Mouse (Mus musculus) kidney, embryonic 16.5 days (tissue): ENCODE measurements around the gene Hp1bp3. TPM values are rescaled to one million over a fixed set of nuclear protein-coding genes. Genes with fewer than 3 reads are reported as not detected.

ENCODE experiments used
- ATAC-seq: fragments of 200-750 bp; cut with Nextera tagmentation; 2 replicates; pipeline ENCODE4 v1.8.0; 2017; ENCODE audit warnings: moderate TSS enrichment; ENCODE audit not compliant: low FRiP score, low TSS enrichment
- H3K27ac ChIP-seq: fragments of 300-500 bp; sonication (generic); 2 replicates; pipeline ENCODE4 v1.5.1; 2014; ENCODE audit warnings: low read length
- H3K27me3 ChIP-seq: fragments of 300-500 bp; sonication (generic); 2 replicates; pipeline ENCODE4 v1.6.1; 2014; ENCODE audit warnings: low read length, control low read depth, mixed read lengths; ENCODE audit not compliant: insufficient read depth
- H3K36me3 ChIP-seq: fragments of 300-500 bp; sonication (generic); 2 replicates; pipeline ENCODE4 v1.6.1; 2014; ENCODE audit warnings: low read length, control low read depth, mixed read lengths; ENCODE audit not compliant: insufficient read depth
- H3K4me1 ChIP-seq: fragments of 300-500 bp; sonication (generic); 2 replicates; pipeline ENCODE4 v1.6.1; 2014; ENCODE audit warnings: low read length, control low read depth, mixed read lengths; ENCODE audit not compliant: insufficient read depth
- H3K4me2 ChIP-seq: fragments of 300-500 bp; sonication (generic); replicated peaks from 2 replicates; pipeline ENCODE4 v1.6.1; 2014; ENCODE audit warnings: low read depth, low read length
- H3K4me3 ChIP-seq: fragments of 300-500 bp; sonication (generic); 2 replicates; pipeline ENCODE4 v1.5.1; 2014; ENCODE audit warnings: mild to moderate bottlenecking, low read length
- H3K9ac ChIP-seq: fragments of 300-500 bp; sonication (generic); replicated peaks from 2 replicates; pipeline ENCODE4 v1.6.1; 2014; ENCODE audit warnings: low read length
- H3K9me3 ChIP-seq: fragments of 300-500 bp; sonication (generic); 2 replicates; pipeline ENCODE4 v1.6.1; 2016; ENCODE audit warnings: low read length, control low read depth
- WGBS: fragments of 180-500 bp; shearing (Covaris S2); extraction: QIAGEN DNeasy Blood & Tissue Kit; methylation state at CpG from one replicate; pipeline ENCODE4 v1.1.7; 2014; 5-methylcytosine and 5-hydroxymethylcytosine counted together
- polyA plus RNA-seq: library from polyadenylated mRNA; unstranded; fragments of >200 nt; fragmentation: Nextera tagmentation; extraction: Ambion mirVana; gene quantifications from 2 replicates; pipeline ENCODE4 v1.2.1, GENCODE M21; 2015

Gene Hp1bp3
- polyA plus RNA-seq, 1 experiment from 2014 or later: 155 TPM

- no peak for ATAC-seq
- Histone ChIP-seq H3K4me1 (peaks cover 36% of the 10 kb centered on the region), H3K9me3 (no peaks in the 10 kb centered on the region), H3K36me3 (peaks cover 33% of the 10 kb centered on the region), H3K4me2 (no peak overlapping the region), H3K4me3 (no peak overlapping the region), H3K27me3 (no peaks in the 10 kb centered on the region), H3K9ac (peak overlapping the region; percentile 35; the same call in 1 of the 2 replicates), H3K27ac (no peak overlapping the region)
- WGBS: 88% methylated on average over 5 of the region's 5 CpGs
These were observed 3.2 kb downstream of the Hp1bp3 start for GRCm38 (mm10) chr4:138219331-138219730.

GRCm38 (mm10) chr4:138220761-138221160, 4.7 kb downstream of the Hp1bp3 start:
- Histone ChIP-seq H3K4me1 (peaks cover 32% of the 10 kb centered on the region), H3K27me3 (no peaks in the 10 kb centered on the region), H3K4me3 (no peak overlapping the region), H3K9me3 (no peaks in the 10 kb centered on the region), H3K36me3 (peaks cover 42% of the 10 kb centered on the region), H3K4me2 (no peak overlapping the region), H3K27ac (no peak overlapping the region), H3K9ac (no peak overlapping the region)
- no peak for ATAC-seq
- 79% methylated on average over 7 of the region's 7 CpGs for WGBS

- no peaks in the 10 kb centered on the region for H3K9me3 ChIP-seq
- H3K27me3 ChIP-seq: no peaks in the 10 kb centered on the region
- 86% methylated on average over 5 of the region's 5 CpGs for WGBS
- H3K4me3 ChIP-seq: no peak overlapping the region
- no peak overlapping the region for H3K4me2 ChIP-seq
- H3K4me1 ChIP-seq: peaks cover 29% of the 10 kb centered on the region
- H3K36me3 ChIP-seq: peaks cover 49% of the 10 kb centered on the region
- no peak overlapping the region for H3K9ac ChIP-seq
- no peak for ATAC-seq
- H3K27ac ChIP-seq: no peak overlapping the region
These were observed 5.3 kb downstream of the Hp1bp3 start for GRCm38 (mm10) chr4:138221406-138221805.

- H3K27ac ChIP-seq: no peak overlapping the region
- H3K9me3 ChIP-seq: no peaks in the 10 kb centered on the region
- H3K4me1 ChIP-seq: peaks cover 29% of the 10 kb centered on the region
- H3K4me2 ChIP-seq: no peak overlapping the region
- peaks cover 57% of the 10 kb centered on the region for H3K36me3 ChIP-seq
- H3K9ac ChIP-seq: no peak overlapping the region
- no peak overlapping the region for H3K4me3 ChIP-seq
- ATAC-seq: no peak
- no peaks in the 10 kb centered on the region for H3K27me3 ChIP-seq
- 74% methylated on average over 5 of the region's 5 CpGs for WGBS
These were observed 6.3 kb downstream of the Hp1bp3 start for GRCm38 (mm10) chr4:138222396-138222795.

- Histone ChIP-seq H3K9me3 (no peaks in the 10 kb centered on the region), H3K27ac (no peak overlapping the region), H3K4me1 (peaks cover 18% of the 10 kb centered on the region), H3K4me3 (no peak overlapping the region), H3K4me2 (no peak overlapping the region), H3K27me3 (no peaks in the 10 kb centered on the region), H3K9ac (no peak overlapping the region), H3K36me3 (peaks cover 63% of the 10 kb centered on the region)
- WGBS: 49% methylated on average over 10 of the region's 10 CpGs
- ATAC-seq: no peak
These were observed 7.5 kb downstream of the Hp1bp3 start for GRCm38 (mm10) chr4:138223623-138224022.

- Histone ChIP-seq H3K27ac (no peak overlapping the region), H3K27me3 (peaks cover 21% of the 10 kb centered on the region), H3K9ac (no peak overlapping the region), H3K9me3 (no peaks in the 10 kb centered on the region), H3K4me3 (no peak overlapping the region), H3K36me3 (peaks cover 44% of the 10 kb centered on the region), H3K4me1 (peaks cover 28% of the 10 kb centered on the region), H3K4me2 (no peak overlapping the region)
- WGBS: 68% methylated on average over 27 of the region's 27 CpGs
- ATAC-seq: no peak
These were observed 30.9 kb downstream of the Hp1bp3 start for GRCm38 (mm10) chr4:138246756-138247665.

- Histone ChIP-seq H3K36me3 (peaks cover 13% of the 10 kb centered on the region), H3K4me2 (peak within 1 kb of the TSS; percentile 99), H3K9ac (peak within 1 kb of the TSS; percentile 61), H3K4me1 (peaks cover 33% of the 10 kb centered on the region), H3K27ac (0 out of 2 replicates have a peak within 1 kb of the TSS, but pooled peaks have one; percentile 6), H3K9me3 (no peaks in the 10 kb centered on the region), H3K27me3 (peaks cover 27% of the 10 kb centered on the region), H3K4me3 (peak within 1 kb of the TSS; percentile 59)
- WGBS: under 1% methylated on average over 52 of the region's 74 CpGs
- ATAC-seq: peak; percentile 91
These were observed 34.2 kb downstream of the Hp1bp3 start, which contains the start of the genes Sh2d5 and Kif17 for GRCm38 (mm10) chr4:138250088-138250960. TSS of gene Sh2d5 (plus strand) at chr4:138250403. TSS of gene Kif17 (plus strand) at chr4:138250435.

GRCm38 (mm10) chr4:138251819-138252218, 35.7 kb downstream of the Hp1bp3 start:
- Histone ChIP-seq H3K4me3 (peak overlapping the region; percentile 30), H3K4me1 (peaks cover 33% of the 10 kb centered on the region), H3K9ac (0 out of 2 replicates have a peak overlapping the region, but pooled peaks have one; percentile 20), H3K27ac (no peak overlapping the region), H3K27me3 (peaks cover 27% of the 10 kb centered on the region), H3K9me3 (no peaks in the 10 kb centered on the region), H3K36me3 (peaks cover 8% of the 10 kb centered on the region; the same call in 1 of the 2 replicates), H3K4me2 (peak overlapping the region; percentile 99)
- peak; percentile 47; the same call in 1 of the 2 replicates for ATAC-seq
- under 1% methylated on average over 14 of the region's 14 CpGs for WGBS

GRCm38 (mm10) chr4:138252231-138252630, 36.1 kb downstream of the Hp1bp3 start:
- Histone ChIP-seq H3K4me2 (peak overlapping the region; percentile 99), H3K4me1 (peaks cover 33% of the 10 kb centered on the region), H3K9ac (0 out of 2 replicates have a peak overlapping the region, but pooled peaks have one; percentile 20), H3K4me3 (peak overlapping the region; percentile 30; the same call in 1 of the 2 replicates), H3K36me3 (peaks cover 4% of the 10 kb centered on the region; the same call in 1 of the 2 replicates), H3K9me3 (no peaks in the 10 kb centered on the region), H3K27me3 (peaks cover 27% of the 10 kb centered on the region), H3K27ac (no peak overlapping the region)
- 18% methylated on average over 5 of the region's 5 CpGs for WGBS
- ATAC-seq: no peak
